Mouse (Mus musculus): ENCODE measurements around the gene G3bp2.

Gene G3bp2

GRCm38 (mm10) chr5:92011756-92012155 is 71.8 kb downstream of the G3bp2 start:
- no peak for DNase-seq (ENCODE audit: low read depth, low spot score)

- DNase-seq (ENCODE audit: low read depth, low spot score), result no peak
Measured at GRCm38 (mm10) chr5:92009827-92010226, 73.7 kb downstream of the G3bp2 start.

GRCm38 (mm10) chr5:92003011-92003410 is 80.5 kb downstream of the G3bp2 start:
- DNase-seq (ENCODE audit: low read depth, low spot score), result peak; percentile 23
